Mouse (Mus musculus) olfactory bulb, adult 2 months (tissue): ENCODE measurements at regions not wholly inside any gene's neighbourhood (a gene's known extent, or its start where the extent isn't known, plus 50 kb on each side); places are given as distances from the start of the nearest gene placed in this dataset.

ENCODE experiments used
- H3K27ac ChIP-seq: fragments of 200-500 bp; 2 replicates; pipeline ENCODE4 v1.5.1; 2012; ENCODE audit warnings: low read depth, low read length; ENCODE audit not compliant: insufficient read depth
- H3K4me1 ChIP-seq: fragments of 200-500 bp; 2 replicates; pipeline ENCODE4 v1.6.1; 2012; ENCODE audit warnings: low read length; ENCODE audit not compliant: control insufficient read depth, insufficient read depth
- H3K4me3 ChIP-seq: fragments of 200-500 bp; 2 replicates; pipeline ENCODE4 v1.5.1; 2012; ENCODE audit warnings: mild to moderate bottlenecking, low read depth, low read length, moderate library complexity; ENCODE audit not compliant: insufficient read depth
- CTCF ChIP-seq: fragments of 200-500 bp; IDR thresholded peaks from 2 replicates; pipeline ENCODE4 v1.5.1; 2012; ENCODE audit warnings: low read depth, mild to moderate bottlenecking, low read length, moderate library complexity; ENCODE audit not compliant: insufficient read depth
- POLR2A ChIP-seq: fragments of 200-500 bp; IDR thresholded peaks from 2 replicates; pipeline ENCODE4 v1.6.1; 2012; ENCODE audit warnings: mild to moderate bottlenecking, low read depth, low read length, moderate library complexity; ENCODE audit not compliant: insufficient read depth
- WGBS: fragments of 180-500 bp; shearing (Covaris S2); methylation state at CpG from one replicate; pipeline ENCODE4 v1.1.7; 2018; 5-methylcytosine and 5-hydroxymethylcytosine counted together

GRCm38 (mm10) chr13:71162952-71163351, 321.3 kb upstream of the Adamts16 start:
- Histone ChIP-seq H3K27ac (no peak overlapping the region), H3K4me1 (peaks cover 4% of the 10 kb centered on the region), H3K4me3 (no peak overlapping the region)
- WGBS: 62% methylated on average over 2 of the region's 2 CpGs
- TF ChIP-seq CTCF (no peak), POLR2A (no peak)

- H3K4me3 ChIP-seq: peak overlapping the region; percentile 14; the same call in 1 of the 2 replicates
- no peak for TF ChIP-seq CTCF
- no peak for TF ChIP-seq POLR2A
- peaks cover 8% of the 10 kb centered on the region; the same call in 1 of the 2 replicates for H3K4me1 ChIP-seq
- WGBS: 16% methylated on average over 13 of the region's 13 CpGs
- no peak overlapping the region for H3K27ac ChIP-seq
These were observed 316.8 kb upstream of the Adamts16 start for GRCm38 (mm10) chr13:71158300-71158860.

- Histone ChIP-seq H3K4me1 (peaks cover 8% of the 10 kb centered on the region; the same call in 1 of the 2 replicates), H3K27ac (no peak overlapping the region), H3K4me3 (no peak overlapping the region)
- WGBS: 33% methylated on average over 14 of the region's 14 CpGs
- TF ChIP-seq CTCF (no peak), POLR2A (no peak)
These were observed 316.2 kb upstream of the Adamts16 start for GRCm38 (mm10) chr13:71157656-71158299.

- Histone ChIP-seq H3K4me3 (no peak overlapping the region), H3K27ac (no peak overlapping the region), H3K4me1 (no peaks in the 10 kb centered on the region)
- TF ChIP-seq POLR2A (no peak), CTCF (no peak)
- WGBS: 67% methylated on average over 1 of the region's 1 CpGs
These were observed 308.5 kb upstream of the Adamts16 start for GRCm38 (mm10) chr13:71150092-71150491.

- TF ChIP-seq POLR2A (no peak), CTCF (no peak)
- Histone ChIP-seq H3K27ac (no peak overlapping the region), H3K4me1 (no peaks in the 10 kb centered on the region), H3K4me3 (no peak overlapping the region)
- WGBS: 64% methylated on average over 5 of the region's 5 CpGs
These were observed 307.7 kb upstream of the Adamts16 start for GRCm38 (mm10) chr13:71149303-71149696.

GRCm38 (mm10) chr13:71148491-71149302, 307.1 kb upstream of the Adamts16 start:
- no peak for TF ChIP-seq POLR2A
- no peak for TF ChIP-seq CTCF
- Histone ChIP-seq H3K4me1 (no peaks in the 10 kb centered on the region), H3K27ac (no peak overlapping the region; the same call in 1 of the 2 replicates), H3K4me3 (no peak overlapping the region)
- WGBS: 52% methylated on average over 8 of the region's 8 CpGs

- H3K27ac ChIP-seq: no peak overlapping the region
- H3K4me1 ChIP-seq: no peaks in the 10 kb centered on the region
- H3K4me3 ChIP-seq: no peak overlapping the region
- 92% methylated on average over 3 of the region's 3 CpGs for WGBS
- no peak for TF ChIP-seq POLR2A
- no peak for TF ChIP-seq CTCF
These were observed 305.3 kb upstream of the Adamts16 start for GRCm38 (mm10) chr13:71146859-71147443.

- 66% methylated on average over 11 of the region's 11 CpGs for WGBS
- H3K27ac ChIP-seq: no peak overlapping the region
These were observed 297.2 kb upstream of the Adamts16 start for GRCm38 (mm10) chr13:71138745-71139312.

More at GRCm38 (mm10) chr13:71138745-71139312, 297.2 kb upstream of the Adamts16 start:
- Histone ChIP-seq H3K4me3 (no peak overlapping the region), H3K4me1 (no peaks in the 10 kb centered on the region)
- TF ChIP-seq CTCF (no peak), POLR2A (no peak)
